Mouse (Mus musculus): ENCODE data around the gene Dhtkd1. TPM values are rescaled to one million over a fixed set of nuclear protein-coding genes. Genes with fewer than 3 reads are reported as not detected.
"Not testable (repeated sequence)": the region's sequence is repeated elsewhere in the genome, so short reads cannot be mapped to it uniquely, and the experiment has no call there.

The Dhtkd1 gene
- polyA plus RNA-seq (2016; fragmentation: Nextera tagmentation; extraction: Ambion mirVana), result 5.8 and 9.1 TPM in 2 replicates

GRCm38 (mm10) chr2:5942416-5943032, at the start of gene Dhtkd1:
Dhtkd1 (minus strand) TSS chr2:5942792.
- peak; percentile 96 for ATAC-seq (ENCODE audit: insufficient number of reproducible peaks, insufficient read depth, low FRiP score, low TSS enrichment)
- Histone ChIP-seq H3K9me3 (no peaks in the 10 kb centered on the region), H3K4me3 (peak within 1 kb of the TSS; percentile 67), H3K27ac (0 out of 2 replicates have a peak within 1 kb of the TSS, but pooled peaks have one; percentile 6), H3K36me3 (no peaks in the 10 kb centered on the region), H3K27me3 (no peaks in the 10 kb centered on the region), H3K4me1 (no peaks in the 10 kb centered on the region), H3K9ac (peak within 1 kb of the TSS; percentile 65), H3K4me2 (replicated peaks) (peak within 1 kb of the TSS; percentile 82)
- under 1% methylated on average over 36 of the region's 36 CpGs for WGBS

- ATAC-seq (ENCODE audit: insufficient number of reproducible peaks, insufficient read depth, low FRiP score, low TSS enrichment), result no peak
- no peak overlapping the region for H3K4me2 ChIP-seq (replicated peaks)
These were observed 34.9 kb upstream of the Dhtkd1 start for GRCm38 (mm10) chr2:5977532-5977931.

GRCm38 (mm10) chr2:5970629-5971028, 28.0 kb upstream of the Dhtkd1 start:
- WGBS, result 95% methylated on average over 3 of the region's 3 CpGs

More at GRCm38 (mm10) chr2:5977532-5977931, 34.9 kb upstream of the Dhtkd1 start:
- 90% methylated on average over 4 of the region's 4 CpGs for whole genome bisulfite sequencing
- H3K27ac ChIP-seq, result no peak overlapping the region
- H3K4me1 ChIP-seq, result no peaks in the 10 kb centered on the region
- no peaks in the 10 kb centered on the region for H3K27me3 ChIP-seq
- H3K4me3 ChIP-seq, result no peak overlapping the region
- no peaks in the 10 kb centered on the region for H3K9me3 ChIP-seq
- peaks cover 38% of the 10 kb centered on the region for H3K36me3 ChIP-seq
- H3K9ac ChIP-seq, result no peak overlapping the region

GRCm38 (mm10) chr2:5965972-5966371, 23.4 kb upstream of the Dhtkd1 start:
- Histone ChIP-seq H3K27me3 (no peaks in the 10 kb centered on the region), H3K27ac (no peak overlapping the region), H3K36me3 (peaks cover 29% of the 10 kb centered on the region), H3K9ac (no peak overlapping the region), H3K4me2 (replicated peaks) (no peak overlapping the region), H3K9me3 (no peaks in the 10 kb centered on the region), H3K4me3 (no peak overlapping the region), H3K4me1 (no peaks in the 10 kb centered on the region)
- no peak for ATAC-seq (ENCODE audit: insufficient number of reproducible peaks, insufficient read depth, low FRiP score, low TSS enrichment)
- WGBS, result 95% methylated on average over 3 of the region's 3 CpGs

More at GRCm38 (mm10) chr2:5970629-5971028, 28.0 kb upstream of the Dhtkd1 start:
- not testable (repeated sequence) for H3K4me1 ChIP-seq; H3K9me3 ChIP-seq; ATAC-seq (ENCODE audit: insufficient number of reproducible peaks, insufficient read depth, low FRiP score, low TSS enrichment); H3K9ac ChIP-seq; H3K4me3 ChIP-seq; H3K4me2 ChIP-seq (replicated peaks); H3K27me3 ChIP-seq; H3K27ac ChIP-seq
- H3K36me3 ChIP-seq, result peaks cover 19% of the 10 kb centered on the region

- H3K4me3 ChIP-seq; H3K4me1 ChIP-seq; H3K4me2 ChIP-seq (replicated peaks); ATAC-seq (ENCODE audit: insufficient number of reproducible peaks, insufficient read depth, low FRiP score, low TSS enrichment); H3K27me3 ChIP-seq; H3K9ac ChIP-seq; H3K27ac ChIP-seq; H3K9me3 ChIP-seq: not testable (repeated sequence)
- WGBS, result 94% methylated on average over 4 of the region's 4 CpGs
- H3K36me3 ChIP-seq, result peaks cover 38% of the 10 kb centered on the region
These were observed 21.1 kb upstream of the Dhtkd1 start for GRCm38 (mm10) chr2:5963729-5964128.

GRCm38 (mm10) chr2:5962265-5962664, 19.7 kb upstream of the Dhtkd1 start:
- Histone ChIP-seq H3K4me3 (no peak overlapping the region), H3K4me1 (no peaks in the 10 kb centered on the region), H3K9me3 (no peaks in the 10 kb centered on the region), H3K27me3 (no peaks in the 10 kb centered on the region), H3K36me3 (peaks cover 52% of the 10 kb centered on the region), H3K27ac (no peak overlapping the region), H3K9ac (no peak overlapping the region), H3K4me2 (replicated peaks) (no peak overlapping the region)
- 89% methylated on average over 2 of the region's 2 CpGs for WGBS
- ATAC-seq (ENCODE audit: insufficient number of reproducible peaks, insufficient read depth, low FRiP score, low TSS enrichment), result no peak

GRCm38 (mm10) chr2:5957705-5958104, 15.1 kb upstream of the Dhtkd1 start:
- WGBS, result 90% methylated on average over 9 of the region's 9 CpGs
- peaks cover 35% of the 10 kb centered on the region for H3K36me3 ChIP-seq
- H3K4me2 ChIP-seq (replicated peaks), result no peak overlapping the region
- H3K27ac ChIP-seq, result no peak overlapping the region
- H3K9ac ChIP-seq, result no peak overlapping the region
- no peak overlapping the region for H3K4me3 ChIP-seq
- ATAC-seq (ENCODE audit: insufficient number of reproducible peaks, insufficient read depth, low FRiP score, low TSS enrichment), result no peak
- no peaks in the 10 kb centered on the region for H3K9me3 ChIP-seq
- H3K4me1 ChIP-seq, result no peaks in the 10 kb centered on the region
- no peaks in the 10 kb centered on the region for H3K27me3 ChIP-seq

- Histone ChIP-seq H3K9me3 (no peaks in the 10 kb centered on the region), H3K27me3 (no peaks in the 10 kb centered on the region), H3K9ac (peak overlapping the region; percentile 89), H3K4me2 (replicated peaks) (peak overlapping the region; percentile 57), H3K36me3 (no peaks in the 10 kb centered on the region), H3K4me1 (0 out of 2 replicates have a peak, but pooled peaks cover 3% of the 10 kb centered on the region), H3K4me3 (peak overlapping the region; percentile 90), H3K27ac (peak overlapping the region; percentile 88)
- ATAC-seq (ENCODE audit: insufficient number of reproducible peaks, insufficient read depth, low FRiP score, low TSS enrichment), result no peak; the same call in 1 of the 2 replicates
- WGBS, result 1% methylated on average over 45 of the region's 46 CpGs
These were observed 9.1 kb upstream of the Dhtkd1 start for GRCm38 (mm10) chr2:5951621-5952211.

GRCm38 (mm10) chr2:5950766-5951595, 8.4 kb upstream of the Dhtkd1 start, which contains the start of gene Upf2:
Upf2 (plus strand) TSS chr2:5951469.
- Histone ChIP-seq H3K36me3 (no peaks in the 10 kb centered on the region), H3K4me1 (0 out of 2 replicates have a peak, but pooled peaks cover 3% of the 10 kb centered on the region), H3K4me3 (peak within 1 kb of the TSS; percentile 90), H3K9me3 (no peaks in the 10 kb centered on the region), H3K4me2 (replicated peaks) (peak within 1 kb of the TSS; percentile 57), H3K27ac (peak within 1 kb of the TSS; percentile 88), H3K27me3 (no peaks in the 10 kb centered on the region), H3K9ac (peak within 1 kb of the TSS; percentile 89)
- ATAC-seq (ENCODE audit: insufficient number of reproducible peaks, insufficient read depth, low FRiP score, low TSS enrichment), result peak; percentile 96
- under 1% methylated on average over 40 of the region's 54 CpGs for WGBS

- no peaks in the 10 kb centered on the region for H3K9me3 ChIP-seq
- no peak for ATAC-seq (ENCODE audit: insufficient number of reproducible peaks, insufficient read depth, low FRiP score, low TSS enrichment)
- H3K9ac ChIP-seq, result peak overlapping the region; percentile 64
- 0 out of 2 replicates have a peak, but pooled peaks cover 3% of the 10 kb centered on the region for H3K4me1 ChIP-seq
- 7% methylated on average over 6 of the region's 6 CpGs for WGBS
- H3K4me2 ChIP-seq (replicated peaks), result peak overlapping the region; percentile 53
- H3K27ac ChIP-seq, result peak overlapping the region; percentile 61
- no peaks in the 10 kb centered on the region for H3K27me3 ChIP-seq
- no peaks in the 10 kb centered on the region for H3K36me3 ChIP-seq
- peak overlapping the region; percentile 90 for H3K4me3 ChIP-seq
These were observed 7.7 kb upstream of the Dhtkd1 start for GRCm38 (mm10) chr2:5950305-5950704.

- not testable (repeated sequence) for H3K9ac ChIP-seq; ATAC-seq (ENCODE audit: insufficient number of reproducible peaks, insufficient read depth, low FRiP score, low TSS enrichment); H3K9me3 ChIP-seq; H3K27me3 ChIP-seq; H3K4me1 ChIP-seq; H3K27ac ChIP-seq; H3K36me3 ChIP-seq
- H3K4me2 ChIP-seq (replicated peaks), result peak overlapping the region; percentile 53
- WGBS, result 94% methylated on average over 9 of the region's 9 CpGs
- peak overlapping the region; percentile 90; the same call in 1 of the 2 replicates for H3K4me3 ChIP-seq
These were observed 7.2 kb upstream of the Dhtkd1 start for GRCm38 (mm10) chr2:5949821-5950220.

All from embryonic facial prominence, embryonic 12.5 days (tissue).